Mouse (Mus musculus): ENCODE measurements at regions not wholly inside any gene's neighbourhood (a gene's known extent, or its start where the extent isn't known, plus 50 kb on each side); places are given as distances from the start of the nearest gene placed in this dataset.

- Histone ChIP-seq H3K4me3 (ENCODE audit: insufficient read depth, poor library complexity, severe bottlenecking) (no peak overlapping the region), H3K27me3 (ENCODE audit: control insufficient read depth, insufficient read depth, insufficient read length) (no peaks in the 10 kb centered on the region), H3K79me3 (ENCODE audit: low read depth) (no peaks in the 10 kb centered on the region), H3K36me3 (ENCODE audit: control insufficient read depth, insufficient read depth) (no peaks in the 10 kb centered on the region), H3K79me2 (ENCODE audit: control insufficient read depth, insufficient read depth) (no peaks in the 10 kb centered on the region), H3ac (ENCODE audit: control insufficient read depth, insufficient read length, low read depth) (no peak overlapping the region)
- TF ChIP-seq CEBPB (IDR thresholded peaks at IDR 0.05; ENCODE audit: low read depth) (no peak), CTCF (IDR thresholded peaks at IDR 0.05; ENCODE audit: control insufficient read depth, insufficient read depth, insufficient read length) (no peak), FOSL1 (IDR thresholded peaks at IDR 0.05; ENCODE audit: insufficient read depth, low read length, poor library complexity, severe bottlenecking) (no peak), MAX (IDR thresholded peaks at IDR 0.05) (no peak), MYOG (IDR thresholded peaks at IDR 0.05; ENCODE audit: control insufficient read depth, extremely low read depth, insufficient read length) (no peak), MYOD1 (IDR thresholded peaks at IDR 0.05; ENCODE audit: control insufficient read depth, insufficient read length, low read depth) (no peak), USF1 (IDR thresholded peaks at IDR 0.05; ENCODE audit: low read depth) (no peak)
Measured at GRCm38 (mm10) chr16:30686536-30686935, 87.0 kb downstream of the Fam43a start.

- no peak overlapping the region for H3K4me3 ChIP-seq (ENCODE audit: insufficient read depth, poor library complexity, severe bottlenecking)
- H3K27me3 ChIP-seq (ENCODE audit: control insufficient read depth, insufficient read depth, insufficient read length) = no peaks in the 10 kb centered on the region
- H3ac ChIP-seq (ENCODE audit: control insufficient read depth, insufficient read length, low read depth) = no peak overlapping the region
- TF ChIP-seq CTCF (IDR thresholded peaks at IDR 0.05; ENCODE audit: control insufficient read depth, insufficient read depth, insufficient read length) (no peak), USF1 (IDR thresholded peaks at IDR 0.05; ENCODE audit: low read depth) (no peak), MYOG (IDR thresholded peaks at IDR 0.05; ENCODE audit: control insufficient read depth, extremely low read depth, insufficient read length) (no peak), FOSL1 (IDR thresholded peaks at IDR 0.05; ENCODE audit: insufficient read depth, low read length, poor library complexity, severe bottlenecking) (no peak), CEBPB (IDR thresholded peaks at IDR 0.05; ENCODE audit: low read depth) (no peak), MYOD1 (IDR thresholded peaks at IDR 0.05; ENCODE audit: control insufficient read depth, insufficient read length, low read depth) (no peak), MAX (IDR thresholded peaks at IDR 0.05) (no peak)
- no peaks in the 10 kb centered on the region for H3K79me3 ChIP-seq (ENCODE audit: low read depth)
- H3K79me2 ChIP-seq (ENCODE audit: control insufficient read depth, insufficient read depth) = no peaks in the 10 kb centered on the region
- no peaks in the 10 kb centered on the region for H3K36me3 ChIP-seq (ENCODE audit: control insufficient read depth, insufficient read depth)
Measured at GRCm38 (mm10) chr16:30687225-30687624, 87.7 kb downstream of the Fam43a start.

GRCm38 (mm10) chr16:30687682-30688081 is 88.2 kb downstream of the Fam43a start:
- Histone ChIP-seq H3K36me3 (ENCODE audit: control insufficient read depth, insufficient read depth) (no peaks in the 10 kb centered on the region), H3ac (ENCODE audit: control insufficient read depth, insufficient read length, low read depth) (no peak overlapping the region), H3K27me3 (ENCODE audit: control insufficient read depth, insufficient read depth, insufficient read length) (no peaks in the 10 kb centered on the region), H3K79me3 (ENCODE audit: low read depth) (no peaks in the 10 kb centered on the region), H3K79me2 (ENCODE audit: control insufficient read depth, insufficient read depth) (no peaks in the 10 kb centered on the region), H3K4me3 (ENCODE audit: insufficient read depth, poor library complexity, severe bottlenecking) (no peak overlapping the region)
- no peak for TF ChIP-seq MYOD1 (IDR thresholded peaks at IDR 0.05; ENCODE audit: control insufficient read depth, insufficient read length, low read depth)
- TF ChIP-seq USF1 (IDR thresholded peaks at IDR 0.05; ENCODE audit: low read depth) = no peak
- no peak for TF ChIP-seq MYOG (IDR thresholded peaks at IDR 0.05; ENCODE audit: control insufficient read depth, extremely low read depth, insufficient read length)
- TF ChIP-seq FOSL1 (IDR thresholded peaks at IDR 0.05; ENCODE audit: insufficient read depth, low read length, poor library complexity, severe bottlenecking) = no peak
- TF ChIP-seq CTCF (IDR thresholded peaks at IDR 0.05; ENCODE audit: control insufficient read depth, insufficient read depth, insufficient read length) = no peak
- no peak for TF ChIP-seq MAX (IDR thresholded peaks at IDR 0.05)
- no peak for TF ChIP-seq CEBPB (IDR thresholded peaks at IDR 0.05; ENCODE audit: low read depth)

- Histone ChIP-seq H3K4me3 (ENCODE audit: insufficient read depth, poor library complexity, severe bottlenecking) (no peak overlapping the region), H3K79me2 (ENCODE audit: control insufficient read depth, insufficient read depth) (no peaks in the 10 kb centered on the region), H3K27me3 (ENCODE audit: control insufficient read depth, insufficient read depth, insufficient read length) (no peaks in the 10 kb centered on the region), H3ac (ENCODE audit: control insufficient read depth, insufficient read length, low read depth) (no peak overlapping the region), H3K36me3 (ENCODE audit: control insufficient read depth, insufficient read depth) (no peaks in the 10 kb centered on the region), H3K79me3 (ENCODE audit: low read depth) (no peaks in the 10 kb centered on the region)
- TF ChIP-seq CTCF (IDR thresholded peaks at IDR 0.05; ENCODE audit: control insufficient read depth, insufficient read depth, insufficient read length) = no peak
- no peak for TF ChIP-seq FOSL1 (IDR thresholded peaks at IDR 0.05; ENCODE audit: insufficient read depth, low read length, poor library complexity, severe bottlenecking)
- no peak for TF ChIP-seq CEBPB (IDR thresholded peaks at IDR 0.05; ENCODE audit: low read depth)
- TF ChIP-seq USF1 (IDR thresholded peaks at IDR 0.05; ENCODE audit: low read depth) = no peak
- no peak for TF ChIP-seq MYOG (IDR thresholded peaks at IDR 0.05; ENCODE audit: control insufficient read depth, extremely low read depth, insufficient read length)
- no peak for TF ChIP-seq MAX (IDR thresholded peaks at IDR 0.05)
- no peak for TF ChIP-seq MYOD1 (IDR thresholded peaks at IDR 0.05; ENCODE audit: control insufficient read depth, insufficient read length, low read depth)
Measured at GRCm38 (mm10) chr16:30690531-30690930, 91.0 kb downstream of the Fam43a start.

GRCm38 (mm10) chr16:30691964-30692363 is 92.4 kb downstream of the Fam43a start:
- H3K79me3 ChIP-seq (ENCODE audit: low read depth) = no peaks in the 10 kb centered on the region
- no peak overlapping the region for H3K4me3 ChIP-seq (ENCODE audit: insufficient read depth, poor library complexity, severe bottlenecking)
- no peaks in the 10 kb centered on the region for H3K79me2 ChIP-seq (ENCODE audit: control insufficient read depth, insufficient read depth)
- TF ChIP-seq CTCF (IDR thresholded peaks at IDR 0.05; ENCODE audit: control insufficient read depth, insufficient read depth, insufficient read length) (no peak), FOSL1 (IDR thresholded peaks at IDR 0.05; ENCODE audit: insufficient read depth, low read length, poor library complexity, severe bottlenecking) (no peak), MAX (IDR thresholded peaks at IDR 0.05) (no peak), USF1 (IDR thresholded peaks at IDR 0.05; ENCODE audit: low read depth) (no peak), MYOD1 (IDR thresholded peaks at IDR 0.05; ENCODE audit: control insufficient read depth, insufficient read length, low read depth) (no peak), MYOG (IDR thresholded peaks at IDR 0.05; ENCODE audit: control insufficient read depth, extremely low read depth, insufficient read length) (no peak), CEBPB (IDR thresholded peaks at IDR 0.05; ENCODE audit: low read depth) (no peak)
- no peaks in the 10 kb centered on the region for H3K36me3 ChIP-seq (ENCODE audit: control insufficient read depth, insufficient read depth)
- peaks cover 6% of the 10 kb centered on the region for H3K27me3 ChIP-seq (ENCODE audit: control insufficient read depth, insufficient read depth, insufficient read length)
- H3ac ChIP-seq (ENCODE audit: control insufficient read depth, insufficient read length, low read depth) = no peak overlapping the region

Measured in C2C12 (cell line).